ENCODE assay signal across 9 mouse cellular contexts in the genomic region with DNA sequence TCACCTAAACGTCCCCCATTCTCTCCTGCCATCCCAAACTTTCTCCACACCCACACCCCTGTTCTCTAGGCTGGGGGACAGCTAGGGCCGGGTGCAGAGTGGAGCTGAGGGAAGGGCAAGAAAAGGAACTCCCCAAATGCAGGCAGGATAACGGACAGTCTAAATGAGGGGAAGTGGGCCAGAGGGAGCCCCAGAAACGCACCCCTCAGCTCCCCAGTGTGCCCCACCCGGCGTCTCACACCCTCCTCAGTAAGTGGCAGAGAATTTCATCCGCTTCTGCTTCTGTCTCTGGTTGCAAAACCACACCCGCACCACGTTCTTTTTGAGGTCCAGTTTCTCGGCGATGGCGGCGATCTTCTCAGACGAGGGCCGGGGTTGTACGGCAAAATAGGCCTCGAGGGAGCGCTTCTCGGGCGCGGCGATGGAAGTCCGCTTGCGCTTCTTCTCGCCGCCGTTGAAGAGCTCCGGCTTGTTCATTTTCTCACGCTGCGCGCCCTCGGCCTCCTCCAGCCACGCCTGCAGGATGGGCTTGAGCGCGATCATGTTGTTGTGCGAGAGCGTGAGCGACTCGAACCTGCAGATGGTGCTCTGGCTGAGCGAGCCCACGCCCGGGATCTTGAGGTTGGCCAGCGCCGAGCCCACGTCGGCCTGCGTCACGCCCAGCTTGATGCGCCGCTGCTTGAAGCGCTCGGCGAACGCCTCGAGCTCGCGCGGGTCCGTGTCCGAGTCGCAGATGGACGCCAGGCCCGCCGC. TPM values are rescaled to one million over a fixed set of nuclear protein-coding genes. Genes with fewer than 3 reads are reported as not detected.
DNase-seq lines count a peak whose midpoint lies in the region; ATAC-seq and TF ChIP-seq lines count a peak whose summit lies in the region.
"Had no signal": no experiment of that assay in that cellular context is flagged by ENCODE, and none has a peak within 500 bp of the region (broad histone marks: within the 10 kb centered on the region; RNA-seq: fewer than 3 reads in every experiment).

No protein-coding gene starts in this region.

- no peaks in the 10 kb centered on the region for H3K36me3 ChIP-seq in lung, embryonic 14.5 days (ENCODE audit: insufficient read depth)
- no peaks in the 10 kb centered on the region for H3K36me3 ChIP-seq in embryonic facial prominence, embryonic 11.5 days (replicated peaks; ENCODE audit: control insufficient read depth, insufficient read depth, low read depth, low read length)
- H3K36me3 ChIP-seq in midbrain, embryonic 12.5 days = no peaks in the 10 kb centered on the region

- no peak overlapping the region for H3K27ac ChIP-seq in lung, embryonic 14.5 days (ENCODE audit: low read depth)
- H3K27ac ChIP-seq in embryonic facial prominence, embryonic 11.5 days (replicated peaks; ENCODE audit: low read depth, low read length) = no peak overlapping the region
- peak overlapping the region; percentile 76 for H3K27ac ChIP-seq in midbrain, embryonic 12.5 days (replicated peaks)
- H3K27ac ChIP-seq: macrophage had no signal

- H3K9ac ChIP-seq in lung, embryonic 14.5 days = no peak overlapping the region
- H3K9ac ChIP-seq in embryonic facial prominence, embryonic 11.5 days (replicated peaks; ENCODE audit: low read length) = no peak overlapping the region
- H3K9ac ChIP-seq in midbrain, embryonic 12.5 days (replicated peaks) = peak overlapping the region; percentile 60

- no peak for ATAC-seq in lung, embryonic 14.5 days (ENCODE audit: insufficient read depth)
- no peak for ATAC-seq in embryonic facial prominence, embryonic 11.5 days (replicated peaks; ENCODE audit: insufficient number of reproducible peaks, low FRiP score, low TSS enrichment, low read depth)
- no peak for ATAC-seq in midbrain, embryonic 12.5 days (ENCODE audit: low FRiP score, low read depth)
- ATAC-seq in frontal cortex, adult (ENCODE audit: low TSS enrichment) = no peak

- no peak for TF ChIP-seq POLR2A in lung, adult 2 months (IDR thresholded peaks at IDR 0.05; ENCODE audit: borderline replicate concordance, extremely low read depth, low read depth, low read length)

- peak; percentile 56 for DNase-seq in lung, embryonic 14.5 days
- DNase-seq in lung, adult 2 months = no peak
- no peak for DNase-seq in embryonic facial prominence, embryonic 11.5 days (ENCODE audit: low spot score)
- DNase-seq in induced T-regulatory cell, adult 2 months (ENCODE audit: low read depth) = peak; percentile 31
- no peak for DNase-seq in urinary bladder, postnatal 36 days (ENCODE audit: low spot score in 2 of 2)
- DNase-seq in ovary, postnatal 36 days (ENCODE audit: low spot score) = no peak

- peak overlapping the region; percentile 22; the same call in 1 of the 2 replicates for H3K4me3 ChIP-seq in lung, embryonic 14.5 days (ENCODE audit: low read depth, low read length)
- no peak overlapping the region for H3K4me3 ChIP-seq in lung, adult 2 months (replicated peaks; ENCODE audit: extremely low read depth, low read depth, low read length)
- H3K4me3 ChIP-seq in embryonic facial prominence, embryonic 11.5 days (ENCODE audit: low read depth, low read length) = peak overlapping the region; percentile 22
- H3K4me3 ChIP-seq in midbrain, embryonic 12.5 days = peak overlapping the region; percentile 63

- H3K4me1 ChIP-seq in lung, embryonic 14.5 days (ENCODE audit: insufficient read depth) = no peaks in the 10 kb centered on the region; the same call in 1 of the 2 replicates
- H3K4me1 ChIP-seq in lung, adult 2 months (ENCODE audit: control insufficient read depth, insufficient read depth, low read length) = peaks cover 2% of the 10 kb centered on the region
- no peaks in the 10 kb centered on the region; the same call in 1 of the 2 replicates for H3K4me1 ChIP-seq in embryonic facial prominence, embryonic 11.5 days (ENCODE audit: control insufficient read depth, insufficient read depth, low read length)
- peaks cover 22% of the 10 kb centered on the region for H3K4me1 ChIP-seq in midbrain, embryonic 12.5 days

- WGBS in lung, embryonic 14.5 days = under 1% methylated on average over 64 of the region's 64 CpGs
- 2% methylated on average over 64 of the region's 64 CpGs for WGBS in lung, adult 2 months
- under 1% methylated on average over 57 of the region's 64 CpGs for WGBS in embryonic facial prominence, embryonic 11.5 days
- WGBS in midbrain, embryonic 12.5 days = under 1% methylated on average over 62 of the region's 64 CpGs

- peaks cover 91% of the 10 kb centered on the region for H3K27me3 ChIP-seq in lung, embryonic 14.5 days (ENCODE audit: insufficient read depth, low read length)
- H3K27me3 ChIP-seq in embryonic facial prominence, embryonic 11.5 days (ENCODE audit: control insufficient read depth, insufficient read depth, low read length) = peaks cover 79% of the 10 kb centered on the region
- peaks cover 83% of the 10 kb centered on the region for H3K27me3 ChIP-seq in midbrain, embryonic 12.5 days

- no peaks in the 10 kb centered on the region for H3K9me3 ChIP-seq in lung, embryonic 14.5 days (ENCODE audit: low read depth, low read length)
- no peaks in the 10 kb centered on the region for H3K9me3 ChIP-seq in embryonic facial prominence, embryonic 11.5 days (replicated peaks; ENCODE audit: control insufficient read depth, low read length)
- H3K9me3 ChIP-seq in midbrain, embryonic 12.5 days = no peaks in the 10 kb centered on the region

- H3K4me2 ChIP-seq in lung, embryonic 14.5 days = peak overlapping the region; percentile 54
- peak overlapping the region; percentile 34 for H3K4me2 ChIP-seq in embryonic facial prominence, embryonic 11.5 days (ENCODE audit: low read depth, low read length)
- H3K4me2 ChIP-seq in midbrain, embryonic 12.5 days (replicated peaks) = peak overlapping the region; percentile 77

- no peak for TF ChIP-seq CTCF in lung, embryonic 14.5 days (IDR thresholded peaks at IDR 0.05; ENCODE audit: low read depth)
- TF ChIP-seq CTCF in lung, adult 2 months (IDR thresholded peaks at IDR 0.05; ENCODE audit: insufficient read depth, low read length) = no peak

RNA-seq across cellular contexts. Expression of a gene that starts 2.1 kb away (rescaled TPM):
- 0.16 and 0.24 TPM in 2 replicates for polyA plus RNA-seq in lung, embryonic 14.5 days (2014; fragmentation: Nextera tagmentation; extraction: Ambion mirVana)
- polyA plus RNA-seq in lung, adult 2 months (2012; rRNA removed) = 0.06 TPM in 2 replicates
- polyA plus RNA-seq in embryonic facial prominence, embryonic 11.5 days (2014; fragmentation: Nextera tagmentation; extraction: Ambion mirVana) = 28.3 and 29.6 TPM in 2 replicates
- polyA plus RNA-seq in midbrain, embryonic 12.5 days (2016; fragmentation: Nextera tagmentation; extraction: Ambion mirVana) = 99.6 and 113 TPM in 2 replicates
- polyA plus RNA-seq: macrophage had no signal

RNA-seq across cellular contexts. Expression of a gene that starts 56.8 kb away (rescaled TPM):
- polyA plus RNA-seq in lung, embryonic 14.5 days (2014; fragmentation: Nextera tagmentation; extraction: Ambion mirVana) = 35.1 and 37.4 TPM in 2 replicates
- polyA plus RNA-seq in lung, adult 2 months (2012; rRNA removed) = 2.0 and 2.5 TPM in 2 replicates
- polyA plus RNA-seq in embryonic facial prominence, embryonic 11.5 days (2014; fragmentation: Nextera tagmentation; extraction: Ambion mirVana) = 43.2 and 44.4 TPM in 2 replicates
- 36.0 and 39.6 TPM in 2 replicates for polyA plus RNA-seq in midbrain, embryonic 12.5 days (2016; fragmentation: Nextera tagmentation; extraction: Ambion mirVana)

Comparison
In these comparisons a context has a peak if more than half of its experiments do, and no peak if none do; other contexts are left out.
1. DNase-seq: peak in lung, embryonic 14.5 days (single experiment) and induced T-regulatory cell, adult 2 months (single experiment); none in lung, adult 2 months (single experiment), embryonic facial prominence, embryonic 11.5 days (single experiment), urinary bladder, postnatal 36 days (0 of 2) and ovary, postnatal 36 days (single experiment).
2. RNA of a gene that starts 56.8 kb away (polyA plus RNA-seq): 43.2 to 44.4 TPM in embryonic facial prominence, embryonic 11.5 days, 35.1 to 37.4 TPM in lung, embryonic 14.5 days and 36.0 to 39.6 TPM in midbrain, embryonic 12.5 days; 2.0 to 2.5 TPM in lung, adult 2 months; every median in the first group is over 10 times any median in the second.
3. RNA of a gene that starts 2.1 kb away (polyA plus RNA-seq): 99.6 to 113 TPM in midbrain, embryonic 12.5 days and 28.3 to 29.6 TPM in embryonic facial prominence, embryonic 11.5 days; 0.16 to 0.24 TPM in lung, embryonic 14.5 days and 0.06 TPM in lung, adult 2 months; every median in the first group is over 10 times any median in the second.
4. Peak in every context shown above with its lines, with median percentiles within 50 percentile points of each other: H3K4me2 ChIP-seq.